Mouse (Mus musculus) neural tube, embryonic 10.5 days (tissue): ENCODE data around the gene Kif12.

Source experiments
- DNase-seq: peaks from one replicate; pipeline ENCODE4 v3.0.0-alpha.2; 2017; ENCODE audit warnings: low spot score; ENCODE audit errors: extremely low spot score

Kif12 gene

DNA sequence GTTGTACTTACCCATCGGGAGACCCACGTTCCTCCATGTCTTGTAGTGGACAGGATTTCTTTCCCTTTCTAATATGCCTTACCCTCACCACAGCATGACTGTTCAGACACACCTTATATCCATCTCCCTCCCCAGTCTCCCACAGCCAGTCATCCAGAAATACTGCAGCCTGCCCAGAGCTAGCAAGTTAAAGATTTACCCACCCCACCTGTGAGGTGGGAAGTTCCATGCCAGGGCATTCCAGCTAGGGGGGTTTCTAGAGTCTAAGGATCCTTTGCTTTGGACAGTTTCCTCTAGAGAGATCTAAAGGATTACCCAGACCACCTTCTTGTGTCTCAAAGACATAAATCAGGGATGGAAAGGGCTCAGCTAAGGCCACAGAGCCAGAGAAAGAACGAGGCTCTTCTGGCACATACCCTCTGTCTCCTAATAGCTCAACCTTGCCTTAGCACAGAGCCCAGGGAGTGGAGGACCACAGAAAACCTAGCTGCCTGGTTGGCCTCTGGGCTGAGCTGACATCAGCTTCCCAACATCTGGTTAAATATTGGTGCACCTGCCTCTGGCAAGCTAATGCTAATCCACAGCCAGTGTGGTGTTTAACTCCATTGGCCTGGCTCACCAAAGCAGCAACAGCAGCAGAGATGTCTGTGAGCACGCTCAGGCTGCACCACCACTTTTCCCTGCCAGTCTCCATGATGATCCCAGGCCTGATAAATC lies at the start of gene Kif12:
Gene Kif12 (minus strand): TSS at position 163 of the 717 bp plus-strand sequence.
- no peak for DNase-seq

DNA sequence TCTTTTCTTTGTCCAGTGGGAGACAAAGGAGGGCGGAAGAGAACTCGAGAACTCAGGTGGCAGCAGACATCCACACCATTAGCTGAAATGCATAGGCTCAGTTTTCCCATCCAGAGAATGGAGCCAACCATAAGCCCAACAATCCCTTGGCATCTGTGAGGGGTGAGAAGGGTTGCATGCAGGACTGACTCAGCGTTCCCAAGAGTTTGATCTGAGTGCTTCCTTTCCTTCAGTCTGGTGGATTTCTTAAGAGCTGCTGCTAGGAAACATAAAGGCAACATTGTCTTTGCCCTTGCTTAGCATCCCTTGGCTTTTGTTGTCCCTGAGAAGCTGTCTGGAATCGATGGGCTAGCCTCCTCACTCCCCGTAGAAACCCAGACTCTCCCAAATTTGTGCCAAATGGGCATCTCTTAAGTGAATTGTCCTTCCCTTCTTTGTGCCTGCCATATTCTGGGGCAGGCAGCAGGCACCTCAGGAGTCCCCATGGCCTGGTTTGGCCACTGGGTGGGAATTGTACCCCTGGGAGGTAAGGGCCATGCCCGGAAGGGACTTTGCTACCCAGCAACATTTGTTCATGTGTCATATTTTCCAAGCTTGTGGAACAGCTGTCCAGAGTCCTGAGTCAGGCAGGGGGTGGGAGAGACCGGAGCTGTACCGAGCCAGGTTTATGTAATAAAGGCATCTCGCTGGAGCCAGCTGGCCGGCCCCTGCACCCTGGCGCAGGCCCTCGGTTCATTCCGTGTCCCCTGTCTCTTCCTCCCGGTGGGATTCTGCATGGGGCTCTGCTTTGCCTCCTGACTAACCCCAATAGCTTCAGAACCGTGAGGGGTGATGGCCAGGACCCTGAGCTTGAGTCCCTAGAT lies 49.4 kb upstream of the Kif12 start:
- DNase-seq = no peak

DNA sequence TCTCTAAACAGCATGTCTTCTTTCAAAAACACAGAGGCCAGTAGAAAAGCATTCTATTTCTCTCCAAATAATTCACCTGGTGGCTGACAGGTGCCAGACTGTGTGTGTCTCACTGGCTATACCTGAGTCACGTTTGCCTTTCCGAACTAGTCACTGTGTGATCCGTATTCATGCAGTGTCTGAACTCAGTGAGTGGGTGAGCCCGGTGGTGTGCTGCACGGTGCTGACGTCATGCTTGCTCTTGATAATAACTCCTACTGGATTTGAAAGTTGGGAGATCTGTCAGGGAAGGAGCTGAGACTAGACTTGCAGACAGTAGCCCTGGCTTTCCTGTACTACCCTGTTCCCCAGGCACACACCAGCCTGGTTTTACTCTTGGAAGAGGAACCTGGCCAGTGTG lies 47.7 kb upstream of the Kif12 start:
- DNase-seq = no peak

DNA sequence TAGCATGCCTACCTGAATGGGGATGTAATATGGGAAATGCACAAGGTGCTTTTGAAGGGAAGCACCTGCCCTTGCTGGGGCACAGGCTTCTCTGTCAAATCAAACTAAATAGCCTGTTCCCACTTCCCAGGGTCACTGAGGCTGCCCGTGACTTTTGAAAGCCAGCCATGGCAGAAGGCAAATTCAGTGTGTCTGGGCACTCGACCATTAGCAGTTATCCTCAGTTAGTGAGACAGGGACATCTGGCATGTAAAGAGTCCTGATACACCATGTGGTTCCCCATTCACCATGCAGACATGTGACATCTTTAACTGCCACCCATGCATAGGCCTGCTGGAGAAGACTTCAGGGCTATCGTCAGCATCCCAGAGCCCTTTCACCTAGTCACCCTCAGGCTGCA lies 47.1 kb upstream of the Kif12 start:
- no peak for DNase-seq

DNA sequence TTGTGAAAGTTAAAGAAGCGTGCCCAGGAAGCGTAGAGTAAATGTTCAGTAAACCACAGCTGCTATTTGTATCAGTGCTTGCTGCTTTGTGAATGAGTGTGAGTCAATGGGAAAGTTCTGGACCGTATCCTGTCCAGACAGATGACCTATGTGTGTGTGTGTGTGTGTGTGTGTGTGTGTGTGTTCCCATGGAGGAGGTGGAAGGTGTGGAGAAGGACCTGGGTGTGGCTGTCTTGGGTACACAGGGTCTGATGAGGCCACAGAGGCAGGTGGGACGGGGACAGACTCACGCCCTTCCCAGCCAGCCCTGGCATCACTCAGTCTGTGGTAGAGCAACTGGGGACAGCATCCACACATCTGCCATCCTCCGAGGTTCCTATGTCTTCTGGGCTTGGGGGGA lies 45.6 kb upstream of the Kif12 start:
- no peak for DNase-seq

DNA sequence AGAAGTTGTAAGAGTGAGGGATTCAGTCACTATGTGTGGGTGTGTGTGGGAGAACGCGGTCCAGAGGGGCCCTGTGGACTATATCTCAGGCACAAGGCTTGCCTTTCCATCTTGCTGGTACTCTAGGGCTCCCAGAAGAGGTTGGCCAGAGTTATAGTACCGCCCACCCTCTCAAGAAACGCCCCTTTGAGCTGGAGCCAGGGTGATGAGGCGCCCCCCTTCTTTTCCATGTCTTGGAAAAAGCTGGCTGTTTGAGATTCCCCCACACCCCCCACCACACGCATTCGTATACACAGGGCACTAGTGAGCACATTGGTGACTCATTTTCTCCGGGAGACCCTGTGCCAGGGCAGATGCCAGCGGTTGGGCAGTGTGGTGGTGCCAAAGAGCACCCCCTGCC lies 44.6 kb upstream of the Kif12 start:
- DNase-seq = no peak

DNA sequence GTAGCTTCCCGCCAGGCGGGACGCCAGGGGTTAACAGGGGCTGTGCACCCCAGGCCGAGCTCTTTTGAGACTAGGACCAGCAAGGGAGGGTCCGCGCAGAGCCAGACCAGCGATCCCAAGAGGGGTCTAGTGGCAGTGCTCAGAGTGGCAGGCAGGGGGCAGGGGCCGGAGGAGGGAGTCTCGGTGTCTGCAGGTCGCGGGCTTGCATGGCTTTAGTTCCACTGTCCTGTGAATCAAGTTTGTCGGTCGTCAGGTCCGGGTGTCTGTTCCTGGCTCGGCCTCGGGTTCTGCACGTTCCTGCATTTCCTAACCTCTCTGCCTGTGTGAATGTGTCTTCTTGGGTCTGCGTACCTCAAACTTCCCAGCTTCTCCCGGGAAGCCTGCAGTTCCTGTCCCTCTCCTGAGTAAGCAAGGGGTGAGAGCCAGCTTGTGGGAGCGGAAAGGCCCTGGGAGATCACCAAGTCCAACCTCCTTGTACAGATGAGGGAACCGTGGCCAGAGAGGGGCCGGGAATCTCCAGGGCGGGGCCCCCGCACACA lies 44.1 kb upstream of the Kif12 start:
- DNase-seq = peak; percentile 82

DNA sequence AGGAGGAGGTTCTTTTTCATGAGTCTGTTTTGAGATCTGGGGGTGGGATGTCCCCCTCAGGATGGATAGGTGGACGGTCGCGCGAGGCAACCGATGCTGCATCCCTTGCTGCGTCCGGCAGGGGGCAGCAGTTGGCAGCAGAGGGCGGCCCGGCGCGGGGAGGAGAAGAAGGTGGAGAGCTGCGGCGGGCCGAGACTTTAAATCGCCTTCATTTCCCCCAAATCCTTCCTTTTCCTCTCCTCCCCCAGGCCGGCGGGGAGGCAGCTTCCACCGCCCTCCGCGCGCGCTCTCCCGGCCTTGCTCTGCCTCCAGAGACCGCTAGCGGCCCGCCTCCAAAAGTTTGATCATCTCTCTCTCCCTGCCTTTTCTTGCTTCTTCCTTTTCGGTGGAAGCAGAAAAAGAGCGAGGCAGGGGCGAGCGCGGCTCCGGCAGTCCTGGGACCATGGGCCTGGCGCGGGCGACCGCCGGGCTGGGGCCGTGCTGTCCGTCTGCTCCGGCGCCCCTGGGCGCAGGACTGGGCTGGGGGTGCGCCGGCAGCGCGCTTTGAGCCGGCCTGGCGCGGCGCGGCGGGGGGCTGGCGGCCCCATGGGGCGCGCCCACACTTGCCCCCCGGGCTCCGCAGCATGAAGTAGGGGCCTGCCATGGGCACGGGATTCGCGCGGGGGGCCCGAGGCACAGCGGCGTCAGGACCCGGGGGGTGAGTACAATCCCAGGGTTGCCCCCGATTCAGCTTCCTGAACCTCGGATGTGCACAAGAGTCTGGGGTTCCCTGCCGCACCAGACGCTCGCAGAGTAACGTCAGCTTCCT lies 43.5 kb upstream of the Kif12 start:
- peak; percentile 87 for DNase-seq

DNA sequence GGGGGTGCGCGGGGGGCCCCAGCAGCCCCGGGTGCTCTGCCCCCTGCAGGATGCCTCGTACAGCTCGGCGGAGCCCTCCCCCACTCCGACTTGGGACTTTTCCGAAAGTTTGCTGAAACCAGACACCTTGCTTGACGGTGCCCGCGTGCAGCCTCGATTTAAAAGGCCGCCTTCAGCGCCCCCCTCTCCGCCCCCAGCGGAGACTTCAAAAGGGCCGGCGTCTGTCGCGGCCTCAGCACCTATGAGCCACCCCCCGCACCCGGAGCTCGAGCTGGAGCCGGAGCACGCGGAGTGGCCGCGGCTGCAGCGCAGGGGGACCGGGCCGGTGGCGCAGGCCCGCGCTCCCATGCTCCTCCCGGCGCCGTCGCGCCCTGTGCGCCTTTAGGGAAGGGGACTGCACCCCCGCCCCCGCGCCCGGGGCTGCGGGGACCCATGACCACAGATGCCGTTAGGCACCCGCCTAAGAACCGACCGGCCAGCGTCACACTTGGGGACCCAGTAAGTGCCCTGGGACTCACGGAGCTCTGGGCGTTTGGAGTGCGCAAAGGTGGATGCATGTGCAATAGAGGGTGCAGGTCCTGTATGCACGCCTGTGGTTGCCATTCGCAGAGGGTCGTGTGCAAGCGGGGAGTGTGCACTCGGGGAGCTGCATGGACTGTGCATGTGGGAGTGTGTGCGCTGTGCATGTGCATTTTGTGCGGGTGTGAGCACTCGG lies 42.1 kb upstream of the Kif12 start, which contains the start of gene Col27a1:
Gene Col27a1 (plus strand): TSS at position 98 of the 715 bp plus-strand sequence.
- DNase-seq = peak; percentile 68

DNA sequence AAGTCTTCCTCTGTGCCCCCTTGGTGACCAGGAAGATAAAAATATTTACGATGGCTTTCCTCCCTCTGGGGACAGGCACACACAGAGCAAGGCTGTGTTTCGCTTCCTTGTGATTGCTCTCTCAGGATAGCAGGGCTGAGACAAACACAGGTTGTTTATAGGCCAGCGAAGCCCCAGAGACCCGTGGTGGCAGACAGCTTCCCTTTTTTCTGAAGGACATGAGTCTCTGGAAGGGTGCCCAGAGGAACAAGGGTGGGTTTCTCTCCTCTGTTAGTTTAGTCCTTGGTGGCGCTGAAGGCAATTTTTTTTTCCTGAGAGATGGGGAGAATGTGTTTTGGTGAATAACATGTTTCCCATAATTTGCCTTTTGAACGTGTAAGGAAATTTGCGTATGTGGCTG lies 33.7 kb upstream of the Kif12 start:
- no peak for DNase-seq

DNA sequence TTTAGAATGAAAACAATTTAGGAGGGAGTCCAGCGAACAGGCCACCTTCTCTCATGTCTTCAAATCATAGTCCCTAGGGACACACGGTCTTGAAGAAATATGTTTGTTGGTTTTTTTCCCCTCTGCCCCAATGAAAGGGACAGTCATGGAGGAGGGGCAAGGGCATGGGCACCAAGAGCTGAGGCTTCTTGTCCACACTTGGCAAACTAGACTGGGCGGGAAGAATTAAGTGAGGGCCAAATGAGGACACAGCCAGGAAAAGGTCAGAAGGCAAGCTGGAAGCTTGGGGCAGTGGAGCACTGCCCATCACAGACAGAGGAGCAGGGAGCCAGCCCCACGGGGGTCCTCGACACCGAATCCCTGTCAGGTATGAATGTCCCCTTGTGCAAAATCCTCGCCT lies 31.9 kb upstream of the Kif12 start:
- DNase-seq = no peak

DNA sequence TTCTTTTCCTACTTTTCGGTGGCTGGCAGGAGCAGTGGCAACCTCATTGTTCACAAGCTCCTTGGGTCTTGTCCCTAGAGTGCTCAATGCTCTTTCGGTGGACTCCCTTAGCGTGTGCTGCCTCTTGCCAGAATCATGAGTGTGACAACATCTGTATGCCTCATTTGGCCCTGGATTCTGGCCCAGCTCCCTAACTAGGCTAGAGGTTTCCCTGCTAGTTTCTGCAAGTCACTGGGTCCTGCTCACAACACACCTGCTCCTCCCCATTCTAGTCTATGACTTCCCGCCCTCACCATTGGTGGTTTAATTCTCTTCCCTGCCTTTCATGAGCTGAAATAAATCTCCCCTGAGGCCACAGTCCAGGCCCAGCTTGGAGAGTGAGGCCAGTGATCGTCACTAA lies 27.4 kb upstream of the Kif12 start:
- DNase-seq = no peak

DNA sequence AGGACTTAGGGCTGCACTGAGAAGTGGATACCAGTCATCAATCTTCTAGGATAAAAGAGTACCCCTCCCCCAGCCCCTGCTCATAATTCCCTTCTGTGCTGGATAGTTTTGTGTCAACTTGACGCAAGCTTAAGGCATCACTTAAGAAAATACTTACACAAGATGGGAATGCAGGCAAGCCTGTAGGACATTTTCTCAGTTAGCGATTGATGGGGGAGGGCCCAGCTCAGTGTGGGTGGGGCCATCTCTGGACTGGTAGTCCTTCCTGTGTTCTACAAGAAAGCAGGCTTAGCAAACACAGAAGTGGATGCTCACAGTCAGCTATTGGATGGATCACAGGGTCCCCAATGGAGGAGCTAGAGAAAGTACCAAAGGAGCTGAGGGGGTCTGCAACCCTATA lies 22.4 kb upstream of the Kif12 start:
- DNase-seq = no peak

DNA sequence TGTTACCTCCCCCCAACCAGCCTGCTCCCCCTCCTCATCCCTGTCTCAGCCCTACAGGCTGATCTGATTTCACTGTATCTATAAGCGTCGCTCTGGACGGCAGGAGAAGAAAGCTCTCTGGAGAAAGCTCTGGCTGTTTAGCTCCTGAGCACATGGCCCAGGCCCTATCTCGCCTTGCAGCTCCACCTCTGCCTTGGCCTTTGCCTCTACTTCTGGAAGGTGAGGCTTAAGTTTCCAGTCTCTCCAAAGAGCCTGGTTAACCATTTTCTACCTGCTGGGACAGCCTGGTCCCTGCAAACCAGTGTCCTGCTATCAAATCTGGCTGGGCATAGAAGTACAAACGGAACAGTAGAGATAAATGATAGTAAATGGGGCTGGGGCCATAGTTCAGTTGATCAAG lies 19.7 kb upstream of the Kif12 start:
- no peak for DNase-seq

DNA sequence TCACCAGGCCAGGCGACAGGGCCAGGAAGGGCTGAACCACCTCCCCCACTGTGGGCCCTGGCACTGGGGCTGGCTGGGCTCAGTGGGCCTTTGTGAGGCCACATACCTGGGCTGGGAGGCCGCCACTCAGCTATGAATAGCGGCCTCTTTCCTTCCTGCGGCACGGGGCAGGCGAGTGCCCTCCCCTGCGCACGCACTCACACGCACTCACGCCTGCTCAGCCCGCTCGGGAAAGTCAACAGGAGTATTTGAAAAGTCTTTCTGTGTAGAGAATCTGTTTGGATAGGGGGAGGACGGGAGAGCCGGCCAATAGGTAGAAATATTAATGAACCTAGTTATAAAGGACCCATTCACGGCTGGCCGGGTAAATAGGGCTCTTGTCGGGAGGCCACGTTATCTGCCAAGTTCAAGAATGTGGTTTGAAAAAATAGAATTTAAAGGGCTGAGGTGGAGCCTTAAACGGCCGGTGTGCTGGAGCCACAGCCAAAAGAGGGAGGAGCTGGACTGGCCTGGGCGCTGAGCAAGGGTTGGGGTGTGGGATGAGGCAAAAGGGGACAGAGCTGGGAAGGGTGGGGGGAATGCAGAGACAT lies 14.4 kb upstream of the Kif12 start:
- DNase-seq = no peak

DNA sequence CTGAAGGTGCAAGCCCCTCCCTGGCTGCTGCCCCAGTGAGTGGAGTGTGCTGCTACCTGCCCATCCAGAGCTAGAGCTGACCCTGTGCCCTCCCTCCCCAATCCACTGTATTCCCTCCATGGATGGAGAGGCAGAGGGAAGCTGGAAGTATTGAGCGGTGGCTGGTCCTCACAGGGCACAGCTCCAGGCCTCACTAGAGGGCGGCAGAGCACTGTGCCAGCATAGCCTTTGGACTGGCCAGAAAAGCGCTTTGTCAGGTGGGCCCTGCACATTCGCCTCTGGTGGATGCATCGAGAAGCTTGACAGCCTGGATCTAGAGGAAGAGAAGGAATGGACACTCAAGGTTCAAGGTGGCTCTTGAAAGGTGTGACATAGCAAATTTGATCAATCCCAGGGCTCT lies 9.6 kb upstream of the Kif12 start:
- peak; percentile 55 for DNase-seq

DNA sequence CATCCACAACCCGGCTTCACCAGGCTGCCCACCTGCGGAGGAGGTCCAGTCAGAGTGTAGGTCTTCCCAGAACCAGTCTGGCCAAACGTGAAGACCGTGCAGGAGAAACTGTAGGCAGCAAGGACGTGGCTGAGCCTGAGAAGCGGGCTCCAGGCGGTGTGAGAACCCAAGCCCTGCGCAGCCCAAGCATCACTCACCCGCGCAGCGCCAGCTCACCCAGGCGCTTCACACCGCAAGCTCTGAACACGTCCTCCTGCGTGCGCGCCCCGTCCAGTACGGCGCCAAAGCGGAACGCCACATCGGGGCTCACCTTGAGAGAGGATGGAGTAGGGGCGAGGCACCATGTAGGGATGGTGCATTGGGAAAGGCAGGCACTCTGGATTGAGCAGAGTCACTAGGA lies 809 bp downstream of the Kif12 start:
- no peak for DNase-seq

DNA sequence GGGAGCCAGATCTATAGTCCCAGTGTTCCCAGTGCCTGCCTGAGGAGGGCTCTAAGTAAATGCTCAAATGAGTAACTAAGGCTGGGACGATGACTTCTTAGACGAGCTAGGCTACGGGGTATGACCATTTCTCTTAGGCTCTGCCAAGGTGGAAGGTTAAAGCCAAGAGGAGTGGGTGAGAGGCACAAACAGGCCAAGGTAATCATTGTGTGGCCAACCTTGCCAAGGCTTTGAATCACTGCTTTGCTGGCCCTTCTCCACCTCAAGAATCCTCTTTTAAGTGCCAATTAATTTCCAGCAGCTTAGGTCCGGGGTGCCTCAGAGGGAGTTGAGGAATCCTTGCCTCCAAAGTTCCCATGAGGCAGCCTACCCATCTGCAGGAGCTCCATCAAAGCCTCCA lies 1.9 kb downstream of the Kif12 start:
- no peak for DNase-seq

DNA sequence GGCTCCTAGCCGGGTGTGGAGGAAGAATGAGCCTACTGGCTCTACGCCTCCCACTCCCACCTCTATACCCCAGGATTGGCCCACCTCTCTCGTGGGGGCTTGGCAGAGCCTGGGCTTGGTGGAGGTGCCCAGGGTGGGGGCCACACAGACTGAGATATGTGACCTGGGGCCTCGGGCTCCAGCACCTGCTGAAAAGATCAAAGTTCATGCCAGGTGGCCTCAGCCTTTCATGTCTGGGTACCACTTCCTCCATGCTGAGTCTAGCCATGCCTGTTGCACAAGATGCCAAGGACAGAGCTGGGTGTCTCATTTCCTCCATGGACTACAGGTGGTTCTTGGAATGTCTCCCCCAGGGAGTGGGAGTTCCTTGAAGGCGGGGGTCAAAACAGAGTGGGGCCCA lies 5.6 kb downstream of the Kif12 start:
- DNase-seq = no peak

DNA sequence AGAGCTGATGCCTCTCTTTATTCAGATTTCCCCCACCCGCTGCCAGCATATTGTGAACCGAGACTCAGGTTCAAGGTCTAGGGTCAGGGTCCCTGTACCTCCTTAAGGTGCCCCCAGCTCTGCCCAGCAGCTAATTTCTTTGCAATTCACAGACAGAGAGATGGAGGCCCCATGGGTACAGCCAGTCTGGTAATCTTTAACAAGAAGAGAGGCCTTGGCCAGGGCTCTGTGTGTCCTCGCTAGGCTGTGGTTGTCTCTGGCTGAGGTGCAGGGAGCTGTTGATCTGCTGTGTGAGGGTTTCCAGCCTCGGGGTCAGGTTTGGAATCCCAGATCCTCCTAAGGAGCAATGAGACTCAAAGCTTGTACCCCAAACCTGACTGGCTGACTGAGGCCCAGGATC lies 6.3 kb downstream of the Kif12 start:
- no peak for DNase-seq
